Mouse (Mus musculus) liver, adult 2 months (tissue): ENCODE data around the gene Trip11. TPM values are rescaled to one million over a fixed set of nuclear protein-coding genes. Genes with fewer than 3 reads are reported as not detected.

Experiments
- DNase-seq: peaks from one replicate; pipeline ENCODE4 v3.0.0-alpha.2; 2011; ENCODE audit warnings: low read depth, low spot score; ENCODE audit errors: extremely low read depth
- H3K27ac ChIP-seq: fragments of 200-500 bp; replicated peaks from 2 replicates; pipeline ENCODE4 v1.5.1; 2012; ENCODE audit warnings: low read depth, mild to moderate bottlenecking, control low read depth, inconsistent platforms, low read length; ENCODE audit not compliant: insufficient read depth
- H3K27me3 ChIP-seq: fragments of 200-500 bp; 2 replicates; pipeline ENCODE4 v1.6.1; 2012; ENCODE audit warnings: mild to moderate bottlenecking, moderate library complexity, low read length, inconsistent platforms; ENCODE audit not compliant: control insufficient read depth, insufficient read depth
- H3K36me3 ChIP-seq: fragments of 200-500 bp; 2 replicates; pipeline ENCODE4 v1.6.1; 2012; ENCODE audit warnings: low read length, inconsistent platforms; ENCODE audit not compliant: control insufficient read depth, insufficient read depth
- H3K4me1 ChIP-seq: fragments of 200-500 bp; 2 replicates; pipeline ENCODE4 v1.6.1; 2011; ENCODE audit warnings: low read length; ENCODE audit not compliant: control insufficient read depth, insufficient read depth
- H3K4me3 ChIP-seq: fragments of 200-500 bp; 2 replicates; pipeline ENCODE4 v1.5.1; 2011; ENCODE audit warnings: low read depth, mild to moderate bottlenecking, control low read depth, low read length, moderate library complexity; ENCODE audit not compliant: insufficient read depth
- H3K79me2 ChIP-seq: fragments of 200-500 bp; 2 replicates; pipeline ENCODE4 v1.6.1; 2012; ENCODE audit warnings: inconsistent platforms, mild to moderate bottlenecking, low read length, moderate library complexity; ENCODE audit not compliant: control insufficient read depth, insufficient read depth
- H3K9ac ChIP-seq: fragments of 200-500 bp; 2 replicates; pipeline ENCODE4 v1.6.1; 2012; ENCODE audit warnings: low read depth, mild to moderate bottlenecking, control low read depth, inconsistent platforms, low read length
- CTCF ChIP-seq: fragments of 200-500 bp; IDR thresholded peaks from 2 replicates; pipeline ENCODE4 v1.5.1; 2011; ENCODE audit warnings: low read depth, low read length, control low read depth
- POLR2A ChIP-seq: fragments of 200-500 bp; IDR thresholded peaks from 2 replicates; pipeline ENCODE4 v1.6.1; 2011; ENCODE audit warnings: low read length, control low read depth; ENCODE audit not compliant: insufficient read depth; ENCODE audit errors: extremely low read depth
- WGBS: fragments of 180-500 bp; shearing (Covaris S2); methylation state at CpG from one replicate; pipeline ENCODE4 v1.1.7; 2018; 5-methylcytosine and 5-hydroxymethylcytosine counted together
- polyA plus RNA-seq: library from polyadenylated mRNA; depleted of rRNA; stranded (reverse); fragments of >200 nt; gene quantifications from 2 replicates; pipeline ENCODE4 v1.2.3, GENCODE M21; 2012
- total RNA-seq: library from RNA; depleted of rRNA; stranded (reverse); fragments of >200 nt; gene quantifications from 2 replicates; pipeline ENCODE4 v1.2.3, GENCODE M21; 2014

Gene Trip11
- total and polyA plus RNA-seq, 2 experiments, result 2.5 to 14.8 TPM

DNA sequence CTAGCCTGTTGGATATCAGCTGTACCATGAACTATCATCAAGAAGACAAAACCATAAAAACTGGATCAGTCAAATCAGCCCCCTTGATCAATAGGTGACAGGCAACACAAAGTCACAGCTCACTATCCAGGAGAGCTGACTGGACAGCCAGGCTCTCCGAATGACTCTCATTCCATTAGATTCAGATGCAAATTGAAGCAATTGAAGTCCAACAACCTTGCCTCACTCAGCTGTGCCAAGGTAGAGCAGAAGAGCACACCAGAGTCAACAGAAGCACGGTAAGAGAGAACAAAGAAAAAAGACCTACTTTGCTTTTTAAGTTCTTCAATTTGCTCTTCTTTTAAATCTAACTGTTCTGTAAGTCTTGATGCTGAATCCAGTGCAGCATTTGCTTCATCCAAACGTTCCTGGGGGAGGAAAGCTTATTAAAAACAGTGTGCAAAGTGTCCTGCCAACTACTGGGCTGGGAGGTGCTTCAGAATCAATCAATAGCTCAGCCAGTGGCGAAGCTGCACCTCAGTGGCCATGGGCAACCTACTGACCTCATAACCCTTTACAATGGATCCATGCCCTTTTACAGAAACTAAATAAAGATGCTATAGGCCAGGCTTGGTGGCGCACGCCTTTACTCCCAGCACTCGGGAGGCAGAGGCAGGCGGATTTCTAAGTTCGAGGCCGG is 50.6 kb downstream of the Trip11 start:
- WGBS, result 44% methylated on average over 10 of the region's 10 CpGs
- TF ChIP-seq CTCF (no peak), POLR2A (no peak)
- Histone ChIP-seq H3K27ac (no peak overlapping the region), H3K9ac (no peak overlapping the region), H3K4me1 (peaks cover 4% of the 10 kb centered on the region), H3K36me3 (peaks cover 26% of the 10 kb centered on the region), H3K4me3 (no peak overlapping the region), H3K79me2 (peaks cover 3% of the 10 kb centered on the region; the same call in 1 of the 2 replicates), H3K27me3 (no peaks in the 10 kb centered on the region)
- peak; percentile 86 for DNase-seq

DNA sequence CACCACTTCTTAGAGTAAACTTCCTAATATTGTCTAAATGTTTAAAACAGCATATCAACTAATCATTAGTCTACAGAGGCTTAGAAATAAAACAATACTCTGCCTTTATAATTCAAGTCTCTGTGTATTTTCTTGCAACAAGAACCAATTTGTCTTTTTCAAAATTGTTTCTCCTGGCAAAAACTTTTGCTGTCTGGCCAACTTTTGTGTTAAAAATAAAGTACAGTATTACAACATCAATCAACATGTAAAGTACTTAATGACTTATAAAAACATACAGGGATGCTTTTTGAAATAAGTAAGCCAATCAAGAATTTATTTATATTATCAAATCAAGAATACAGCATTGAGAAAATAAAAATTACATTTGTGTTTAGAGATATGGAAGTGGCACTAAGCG is 52.8 kb downstream of the Trip11 start:
- Histone ChIP-seq H3K27ac (no peak overlapping the region), H3K4me3 (no peak overlapping the region), H3K9ac (no peak overlapping the region), H3K27me3 (no peaks in the 10 kb centered on the region), H3K4me1 (peaks cover 4% of the 10 kb centered on the region), H3K79me2 (no peaks in the 10 kb centered on the region; the same call in 1 of the 2 replicates), H3K36me3 (peaks cover 23% of the 10 kb centered on the region)
- TF ChIP-seq POLR2A, result no peak
- no peak for TF ChIP-seq CTCF
- DNase-seq, result no peak
- 100% methylated on average over 1 of the region's 1 CpGs for WGBS

DNA sequence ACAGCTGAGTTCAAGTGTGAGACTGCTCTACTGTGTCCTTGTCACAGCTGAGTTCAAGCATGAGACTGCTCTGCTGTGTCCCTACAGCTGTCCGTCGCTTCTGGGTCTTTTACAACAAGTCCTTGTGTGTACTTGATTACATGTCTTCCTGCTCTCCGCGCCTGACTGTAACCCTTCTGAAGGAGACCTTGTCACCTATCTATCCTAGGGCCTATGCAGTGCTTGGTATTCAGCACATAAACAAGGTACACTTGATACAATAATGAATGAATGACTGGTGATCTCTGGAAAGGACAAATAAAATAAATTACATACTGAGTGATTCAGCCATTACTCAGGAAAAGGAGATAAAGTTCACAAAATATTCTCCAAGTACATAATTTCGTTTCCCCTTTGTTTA is 55.1 kb downstream of the Trip11 start:
- Histone ChIP-seq H3K9ac (no peak overlapping the region), H3K4me1 (peaks cover 4% of the 10 kb centered on the region), H3K36me3 (peaks cover 25% of the 10 kb centered on the region), H3K4me3 (no peak overlapping the region), H3K27ac (no peak overlapping the region), H3K27me3 (no peaks in the 10 kb centered on the region), H3K79me2 (no peaks in the 10 kb centered on the region; the same call in 1 of the 2 replicates)
- TF ChIP-seq CTCF (no peak), POLR2A (no peak)
- DNase-seq, result no peak
- 94% methylated on average over 5 of the region's 5 CpGs for WGBS

DNA sequence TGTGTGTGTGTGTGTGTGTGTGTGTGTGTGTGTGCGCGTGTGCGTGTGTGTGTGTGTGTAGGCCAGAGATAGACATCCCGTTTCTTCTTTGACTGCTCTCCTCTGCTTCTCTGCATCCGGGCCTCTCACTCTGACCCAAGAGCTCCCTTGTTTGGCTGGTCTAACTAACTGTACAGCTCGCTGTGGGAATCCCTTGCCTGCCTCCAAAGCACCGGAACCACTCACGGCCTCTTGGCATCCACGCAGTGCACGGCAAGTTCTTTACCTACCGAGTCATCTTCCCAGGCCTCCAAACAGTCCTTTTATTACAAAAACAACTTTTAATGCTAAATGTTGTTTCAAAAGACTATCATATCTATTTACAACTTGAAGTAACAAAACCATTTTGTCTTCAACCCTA is 58.7 kb downstream of the Trip11 start:
- H3K79me2 ChIP-seq, result no peaks in the 10 kb centered on the region; the same call in 1 of the 2 replicates
- no peak for DNase-seq
- no peak overlapping the region for H3K27ac ChIP-seq
- 94% methylated on average over 11 of the region's 11 CpGs for WGBS
- H3K4me1 ChIP-seq, result no peaks in the 10 kb centered on the region
- H3K4me3 ChIP-seq, result no peak overlapping the region
- H3K36me3 ChIP-seq, result peaks cover 12% of the 10 kb centered on the region
- no peaks in the 10 kb centered on the region for H3K27me3 ChIP-seq
- H3K9ac ChIP-seq, result no peak overlapping the region
- TF ChIP-seq CTCF, result no peak
- no peak for TF ChIP-seq POLR2A

DNA sequence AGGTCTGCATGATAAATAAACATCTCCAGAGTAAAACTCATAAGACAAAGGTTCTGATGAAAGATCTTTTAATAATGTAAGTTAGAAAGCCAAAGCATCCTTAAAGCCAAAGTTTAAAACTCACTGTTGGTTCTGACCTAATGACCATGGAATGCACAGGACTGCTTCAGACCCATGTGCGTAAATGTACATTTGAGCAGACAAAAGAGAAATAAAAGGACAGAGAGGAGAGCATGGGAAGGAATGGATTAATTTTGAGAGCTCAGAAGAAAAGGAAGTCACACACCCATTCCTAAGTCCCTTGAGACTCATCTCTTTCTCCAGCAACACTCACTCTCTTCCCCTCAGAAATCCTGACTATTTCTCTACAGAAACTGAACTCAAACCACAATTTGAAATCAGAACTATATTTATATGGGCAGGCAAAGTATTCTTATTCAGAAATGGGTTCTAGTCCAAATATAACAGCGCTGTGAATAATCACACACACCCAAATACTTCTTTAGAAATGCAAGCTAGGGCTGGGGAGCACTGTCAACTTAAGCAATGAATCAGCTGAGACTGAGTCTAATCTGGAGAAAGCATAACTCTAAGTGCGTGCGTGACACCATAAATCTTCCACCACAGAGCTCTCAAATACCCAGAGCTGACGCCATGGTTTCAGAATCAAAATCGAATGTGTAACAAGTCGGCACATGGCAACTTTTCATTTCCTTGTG is 61.1 kb downstream of the Trip11 start:
- peaks cover 12% of the 10 kb centered on the region for H3K36me3 ChIP-seq
- 92% methylated on average over 7 of the region's 7 CpGs for WGBS
- H3K79me2 ChIP-seq, result no peaks in the 10 kb centered on the region; the same call in 1 of the 2 replicates
- no peaks in the 10 kb centered on the region for H3K4me1 ChIP-seq
- H3K9ac ChIP-seq, result no peak overlapping the region
- no peak overlapping the region for H3K4me3 ChIP-seq
- DNase-seq, result no peak
- TF ChIP-seq POLR2A (no peak), CTCF (no peak)
- no peak overlapping the region for H3K27ac ChIP-seq
- H3K27me3 ChIP-seq, result no peaks in the 10 kb centered on the region

DNA sequence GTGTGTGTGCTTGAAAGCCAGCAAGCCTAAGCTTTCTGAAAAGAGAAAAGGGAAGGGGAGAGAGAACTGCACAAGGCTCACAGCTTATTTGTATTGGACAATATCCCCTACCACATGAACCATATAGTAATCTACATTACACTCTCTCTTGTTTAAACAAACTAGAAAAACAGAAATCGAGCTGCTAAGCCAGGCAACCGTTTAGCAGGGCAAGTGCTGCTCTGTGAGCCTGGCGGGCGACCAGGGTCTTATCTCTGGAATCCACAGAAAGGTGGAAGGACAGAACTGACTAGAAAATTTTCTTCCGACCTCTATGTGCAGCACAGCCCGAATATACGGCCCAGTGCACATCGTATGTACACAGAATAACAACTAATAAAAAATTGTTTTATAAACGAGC is 61.8 kb downstream of the Trip11 start:
- no peaks in the 10 kb centered on the region for H3K4me1 ChIP-seq
- H3K27me3 ChIP-seq, result no peaks in the 10 kb centered on the region

More for the DNA sequence above, 61.8 kb downstream of the Trip11 start:
- TF ChIP-seq POLR2A (no peak), CTCF (no peak)
- H3K9ac ChIP-seq, result no peak overlapping the region
- H3K4me3 ChIP-seq, result no peak overlapping the region
- H3K36me3 ChIP-seq, result peaks cover 17% of the 10 kb centered on the region
- no peaks in the 10 kb centered on the region; the same call in 1 of the 2 replicates for H3K79me2 ChIP-seq
- no peak overlapping the region for H3K27ac ChIP-seq
- 75% methylated on average over 9 of the region's 9 CpGs for WGBS
- no peak for DNase-seq
